Mouse (Mus musculus): ENCODE results near the gene Ski.
A peak's percentile ranks its signal among the peaks of the same experiment; 100 is the strongest.

Ski gene

GRCm38 (mm10) chr4:155126194-155126593, 96.2 kb downstream of the Ski start:
- no peaks in the 10 kb centered on the region for H3K27me3 ChIP-seq (ENCODE audit: insufficient read depth, low read length)
- H3K4me3 ChIP-seq (replicated peaks; ENCODE audit: low read length) = no peak overlapping the region
- no peaks in the 10 kb centered on the region for H3K9me3 ChIP-seq (ENCODE audit: low read length)
- peaks cover 73% of the 10 kb centered on the region for H3K4me1 ChIP-seq (replicated peaks; ENCODE audit: low read depth, low read length)
- TF ChIP-seq NANOG (IDR thresholded peaks at IDR 0.05; ENCODE audit: borderline replicate concordance, low read length) = no peak
- H3K36me3 ChIP-seq (ENCODE audit: insufficient read depth, low read length) = no peaks in the 10 kb centered on the region

GRCm38 (mm10) chr4:155125310-155125709, 97.1 kb downstream of the Ski start:
- TF ChIP-seq CTCF (conservative IDR thresholded peaks at IDR 0.05; ENCODE audit: low read length) = no peak
- TF ChIP-seq POU5F1 (IDR thresholded peaks at IDR 0.05; ENCODE audit: borderline replicate concordance, low read length) = no peak
- TF ChIP-seq NANOG (IDR thresholded peaks at IDR 0.05; ENCODE audit: borderline replicate concordance, low read length) = no peak
- H3K4me1 ChIP-seq (replicated peaks; ENCODE audit: low read depth, low read length) = peaks cover 73% of the 10 kb centered on the region

GRCm38 (mm10) chr4:155123868-155124534, 98.4 kb downstream of the Ski start:
- TF ChIP-seq POU5F1 (IDR thresholded peaks at IDR 0.05; ENCODE audit: borderline replicate concordance, low read length) (no peak), CTCF (conservative IDR thresholded peaks at IDR 0.05; ENCODE audit: low read length) (no peak), NANOG (IDR thresholded peaks at IDR 0.05; ENCODE audit: borderline replicate concordance, low read length) (no peak)
- Histone ChIP-seq H3K4me3 (replicated peaks; ENCODE audit: low read length) (peak overlapping the region; percentile 61), H3K36me3 (ENCODE audit: insufficient read depth, low read length) (no peaks in the 10 kb centered on the region), H3K27me3 (ENCODE audit: insufficient read depth, low read length) (no peaks in the 10 kb centered on the region), H3K9me3 (ENCODE audit: low read length) (no peaks in the 10 kb centered on the region), H3K4me1 (replicated peaks; ENCODE audit: low read depth, low read length) (peaks cover 72% of the 10 kb centered on the region)

More at GRCm38 (mm10) chr4:155125310-155125709, 97.1 kb downstream of the Ski start:
- H3K9me3 ChIP-seq (ENCODE audit: low read length) = no peaks in the 10 kb centered on the region
- H3K36me3 ChIP-seq (ENCODE audit: insufficient read depth, low read length) = no peaks in the 10 kb centered on the region
- H3K27me3 ChIP-seq (ENCODE audit: insufficient read depth, low read length) = no peaks in the 10 kb centered on the region
- H3K4me3 ChIP-seq (replicated peaks; ENCODE audit: low read length) = 0 out of 2 replicates have a peak overlapping the region, but pooled peaks have one; percentile 61

GRCm38 (mm10) chr4:155122444-155123040, 99.8 kb downstream of the Ski start:
- Histone ChIP-seq H3K27me3 (ENCODE audit: insufficient read depth, low read length) (no peaks in the 10 kb centered on the region), H3K9me3 (ENCODE audit: low read length) (no peaks in the 10 kb centered on the region), H3K36me3 (ENCODE audit: insufficient read depth, low read length) (no peaks in the 10 kb centered on the region), H3K4me3 (replicated peaks; ENCODE audit: low read length) (peak overlapping the region; percentile 20; the same call in 1 of the 2 replicates), H3K4me1 (replicated peaks; ENCODE audit: low read depth, low read length) (peaks cover 81% of the 10 kb centered on the region)
- TF ChIP-seq NANOG (IDR thresholded peaks at IDR 0.05; ENCODE audit: borderline replicate concordance, low read length) (no peak), CTCF (conservative IDR thresholded peaks at IDR 0.05; ENCODE audit: low read length) (no peak), POU5F1 (IDR thresholded peaks at IDR 0.05; ENCODE audit: borderline replicate concordance, low read length) (no peak)

- Histone ChIP-seq H3K27me3 (ENCODE audit: insufficient read depth, low read length) (no peaks in the 10 kb centered on the region), H3K9me3 (ENCODE audit: low read length) (no peaks in the 10 kb centered on the region), H3K36me3 (ENCODE audit: insufficient read depth, low read length) (no peaks in the 10 kb centered on the region), H3K4me1 (replicated peaks; ENCODE audit: low read depth, low read length) (peaks cover 86% of the 10 kb centered on the region), H3K4me3 (replicated peaks; ENCODE audit: low read length) (peak overlapping the region; percentile 20; the same call in 1 of the 2 replicates)
- TF ChIP-seq NANOG (IDR thresholded peaks at IDR 0.05; ENCODE audit: borderline replicate concordance, low read length) = no peak
- TF ChIP-seq CTCF (conservative IDR thresholded peaks at IDR 0.05; ENCODE audit: low read length) = no peak
- no peak for TF ChIP-seq POU5F1 (IDR thresholded peaks at IDR 0.05; ENCODE audit: borderline replicate concordance, low read length)
These were observed 100.4 kb downstream of the Ski start for GRCm38 (mm10) chr4:155121915-155122443.

GRCm38 (mm10) chr4:155121222-155121621, 101.2 kb downstream of the Ski start:
- peak overlapping the region; percentile 10; the same call in 1 of the 2 replicates for H3K4me3 ChIP-seq (replicated peaks; ENCODE audit: low read length)
- peaks cover 94% of the 10 kb centered on the region for H3K4me1 ChIP-seq (replicated peaks; ENCODE audit: low read depth, low read length)
- TF ChIP-seq CTCF (conservative IDR thresholded peaks at IDR 0.05; ENCODE audit: low read length) (no peak), POU5F1 (IDR thresholded peaks at IDR 0.05; ENCODE audit: borderline replicate concordance, low read length) (no peak), NANOG (IDR thresholded peaks at IDR 0.05; ENCODE audit: borderline replicate concordance, low read length) (no peak)
- no peaks in the 10 kb centered on the region for H3K36me3 ChIP-seq (ENCODE audit: insufficient read depth, low read length)
- no peaks in the 10 kb centered on the region for H3K27me3 ChIP-seq (ENCODE audit: insufficient read depth, low read length)
- no peaks in the 10 kb centered on the region for H3K9me3 ChIP-seq (ENCODE audit: low read length)

- no peak for TF ChIP-seq POU5F1 (IDR thresholded peaks at IDR 0.05; ENCODE audit: borderline replicate concordance, low read length)
- no peak for TF ChIP-seq NANOG (IDR thresholded peaks at IDR 0.05; ENCODE audit: borderline replicate concordance, low read length)
- no peak for TF ChIP-seq CTCF (conservative IDR thresholded peaks at IDR 0.05; ENCODE audit: low read length)
- no peaks in the 10 kb centered on the region for H3K9me3 ChIP-seq (ENCODE audit: low read length)
- H3K4me3 ChIP-seq (replicated peaks; ENCODE audit: low read length) = peak overlapping the region; percentile 10; the same call in 1 of the 2 replicates
- no peaks in the 10 kb centered on the region for H3K27me3 ChIP-seq (ENCODE audit: insufficient read depth, low read length)
- peaks cover 5% of the 10 kb centered on the region; the same call in 1 of the 2 replicates for H3K36me3 ChIP-seq (ENCODE audit: insufficient read depth, low read length)
- H3K4me1 ChIP-seq (replicated peaks; ENCODE audit: low read depth, low read length) = peaks cover 94% of the 10 kb centered on the region
These were observed 101.8 kb downstream of the Ski start for GRCm38 (mm10) chr4:155120583-155120982.

GRCm38 (mm10) chr4:155120038-155120437, 102.4 kb downstream of the Ski start:
- Histone ChIP-seq H3K4me3 (replicated peaks; ENCODE audit: low read length) (no peak overlapping the region), H3K36me3 (ENCODE audit: insufficient read depth, low read length) (peaks cover 7% of the 10 kb centered on the region; the same call in 1 of the 2 replicates), H3K9me3 (ENCODE audit: low read length) (no peaks in the 10 kb centered on the region), H3K27me3 (ENCODE audit: insufficient read depth, low read length) (no peaks in the 10 kb centered on the region), H3K4me1 (replicated peaks; ENCODE audit: low read depth, low read length) (peaks cover 93% of the 10 kb centered on the region)
- TF ChIP-seq POU5F1 (IDR thresholded peaks at IDR 0.05; ENCODE audit: borderline replicate concordance, low read length) (no peak), CTCF (conservative IDR thresholded peaks at IDR 0.05; ENCODE audit: low read length) (no peak), NANOG (IDR thresholded peaks at IDR 0.05; ENCODE audit: borderline replicate concordance, low read length) (no peak)

Data from E14TG2a.4 (cell line).